Mouse (Mus musculus): Measurements from ENCODE around the gene Gclm. TPM values are rescaled to one million over a fixed set of nuclear protein-coding genes. Genes with fewer than 3 reads are reported as not detected.

The Gclm gene
- total RNA-seq (2014; fragmentation: Nextera tagmentation), result 74.4 and 94.6 TPM in 2 replicates
- total RNA-seq (2017), result 37.8 and 46.7 TPM in 2 replicates

DNA sequence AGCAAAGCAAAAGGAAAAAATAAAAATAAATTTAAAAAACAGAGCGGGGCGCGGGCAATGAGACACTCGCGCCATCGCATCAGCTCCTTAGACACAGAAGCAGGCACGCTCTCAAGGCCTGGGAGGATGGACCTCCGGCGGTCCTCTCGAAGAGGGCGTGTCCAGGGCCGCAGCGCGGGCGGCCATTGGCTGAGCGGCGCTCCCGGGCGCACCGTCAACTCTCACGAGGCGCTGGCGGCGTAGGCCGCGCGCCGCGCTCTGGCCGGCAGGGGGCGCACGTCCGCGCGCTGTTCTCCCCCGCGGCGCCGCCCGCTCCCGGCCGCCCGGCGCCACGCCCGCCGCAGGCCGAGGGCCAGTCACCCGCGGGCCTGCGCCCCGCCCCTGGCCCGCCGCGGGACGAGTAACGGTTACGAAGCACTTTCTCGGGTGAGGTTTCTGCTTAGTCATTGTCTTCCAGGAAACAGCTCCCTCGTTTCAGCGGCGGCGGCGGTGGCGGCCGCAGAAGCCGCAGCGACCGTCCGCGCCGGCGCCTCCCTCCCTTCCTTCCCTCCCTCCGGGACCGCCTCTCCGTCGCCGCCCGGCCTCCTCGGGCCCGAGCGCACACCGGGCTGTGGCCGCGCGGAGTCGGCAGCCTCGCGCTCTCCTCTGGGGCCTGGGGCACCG lies at the start of gene Gclm:
Gene Gclm, plus strand, starts transcription at position 343 of the 663 bp plus-strand sequence.
- peak; percentile 85 for ATAC-seq (replicated peaks; ENCODE audit: poor library complexity, severe bottlenecking)

DNA sequence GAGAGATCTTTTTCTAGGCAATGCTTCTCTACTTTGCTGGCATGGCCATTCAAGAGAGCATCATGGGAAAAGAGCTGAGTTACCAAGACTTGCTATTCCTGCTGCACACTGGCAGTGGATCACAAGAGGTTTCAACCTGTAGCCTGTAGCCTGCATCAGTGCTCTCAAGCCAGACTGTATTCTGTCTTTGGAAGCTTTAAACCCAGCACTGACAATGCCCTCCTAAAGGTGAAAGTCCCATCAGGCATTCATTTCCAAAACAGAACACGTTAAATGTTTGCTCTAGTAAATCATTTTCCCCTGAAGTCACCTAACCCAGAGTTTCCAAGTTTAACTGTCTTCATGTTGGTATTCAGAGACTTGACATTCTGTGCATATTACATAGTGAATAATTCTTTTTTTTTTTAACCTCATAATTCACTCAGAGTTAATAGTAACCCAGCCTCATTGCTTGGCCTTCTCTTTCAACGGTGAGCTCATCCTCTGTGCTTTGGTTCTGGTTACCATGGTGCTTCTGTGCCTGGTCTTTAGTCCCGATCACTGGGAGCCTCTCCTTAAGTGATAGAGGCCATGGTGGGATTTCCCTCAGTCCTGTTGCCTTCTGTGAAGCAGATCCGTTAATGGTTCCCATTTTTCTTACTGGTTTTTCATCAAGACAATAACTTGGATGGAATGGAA lies 48.6 kb upstream of the Gclm start:
- ATAC-seq (replicated peaks; ENCODE audit: poor library complexity, severe bottlenecking), result no peak

DNA sequence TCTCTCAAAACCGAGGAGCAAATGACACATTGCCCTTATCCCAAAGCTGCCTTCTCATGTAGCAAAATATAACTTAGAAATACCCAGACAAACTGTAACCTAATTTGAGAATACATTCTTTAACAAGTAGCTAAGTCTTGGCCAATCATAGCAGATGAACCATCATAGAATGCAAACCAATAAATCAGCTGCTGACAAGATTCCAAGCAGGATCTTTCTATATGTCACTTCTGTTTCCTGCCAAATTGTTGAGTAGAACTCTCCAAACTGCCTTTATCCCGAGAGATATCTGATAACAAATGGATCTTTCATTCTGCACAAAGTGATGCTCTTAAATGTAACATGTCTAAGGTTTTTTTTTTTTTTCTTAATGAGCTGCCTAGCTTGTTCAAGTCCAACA lies 46.8 kb upstream of the Gclm start:
- no peak for ATAC-seq (replicated peaks; ENCODE audit: poor library complexity, severe bottlenecking)

DNA sequence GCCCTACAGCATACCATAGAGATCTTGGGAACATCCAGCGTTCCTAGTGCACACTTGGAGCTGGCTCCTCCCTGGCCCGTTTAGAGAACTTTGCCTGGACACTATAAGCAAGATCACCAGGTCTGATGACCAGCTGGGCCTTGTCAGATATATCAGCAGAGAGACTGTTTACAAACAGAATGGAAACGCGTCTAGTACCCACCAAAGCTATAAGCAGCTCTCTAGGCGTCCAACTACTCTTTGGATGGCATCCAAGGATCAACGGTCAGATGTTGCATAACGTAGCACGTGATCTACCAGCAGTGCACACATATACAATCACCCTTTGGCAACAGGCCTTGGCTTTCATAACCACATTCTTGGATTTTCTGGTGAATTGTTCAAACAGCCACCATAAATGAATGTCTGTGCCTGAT lies 46.4 kb upstream of the Gclm start:
- ATAC-seq (replicated peaks; ENCODE audit: poor library complexity, severe bottlenecking), result peak; percentile 83

DNA sequence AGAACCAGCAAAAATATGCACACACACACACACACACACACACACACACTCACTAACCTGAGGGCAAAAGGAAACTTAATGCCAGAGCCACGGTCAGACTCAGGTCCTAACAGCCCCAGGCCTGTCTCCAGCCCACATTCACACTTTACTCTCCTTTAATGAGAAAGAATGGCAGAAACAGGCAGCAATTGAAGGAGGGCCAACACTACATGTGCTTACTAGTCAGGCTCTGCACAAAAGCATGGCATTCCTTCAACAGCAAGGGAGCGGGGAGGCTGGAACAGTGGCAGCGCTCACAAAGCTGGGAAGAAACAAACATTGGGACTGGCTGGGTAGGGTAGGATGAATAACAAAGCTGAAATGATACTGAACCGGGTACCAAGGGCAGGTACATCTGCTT lies 45.8 kb upstream of the Gclm start:
- ATAC-seq (replicated peaks; ENCODE audit: poor library complexity, severe bottlenecking), result no peak

DNA sequence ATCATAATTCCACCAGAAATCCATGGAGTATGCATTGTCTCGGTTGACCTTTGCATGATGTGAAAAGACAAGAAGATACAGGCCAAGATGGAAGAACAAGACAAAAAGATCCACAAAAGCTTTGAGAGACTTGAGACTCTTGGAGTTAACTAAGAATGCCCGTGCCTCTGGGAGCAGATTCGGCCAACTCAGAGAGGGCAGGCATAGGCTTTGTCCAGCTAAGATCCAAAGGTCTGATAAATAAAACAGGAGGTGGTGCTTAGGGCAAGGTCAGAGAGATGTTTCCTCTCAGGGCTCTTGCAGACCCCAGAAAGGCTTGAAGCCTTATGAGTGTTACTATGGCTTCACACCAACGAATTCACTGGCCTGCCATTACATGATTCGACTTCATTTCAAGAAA lies 45.3 kb upstream of the Gclm start:
- no peak for ATAC-seq (replicated peaks; ENCODE audit: poor library complexity, severe bottlenecking)

DNA sequence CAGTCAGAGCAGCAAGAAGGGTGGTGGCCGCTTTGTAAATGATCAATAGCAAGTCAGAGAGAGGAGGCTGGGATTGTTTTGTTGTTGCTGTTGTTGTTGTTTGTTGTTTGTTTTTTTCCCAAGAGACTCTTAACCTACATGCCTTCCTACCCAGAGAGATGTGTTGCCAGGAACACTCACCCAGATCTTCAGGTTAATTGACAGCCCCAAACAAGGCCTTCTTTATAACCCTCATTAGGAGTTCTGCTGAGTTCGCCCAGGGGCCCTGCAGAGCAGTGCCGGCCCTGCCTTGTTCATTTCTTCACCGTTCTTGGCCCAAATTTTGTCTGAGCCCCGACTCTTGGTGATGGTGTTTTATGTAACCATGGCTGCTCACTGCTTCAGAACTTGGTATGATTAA lies 44.9 kb upstream of the Gclm start:
- no peak for ATAC-seq (replicated peaks; ENCODE audit: poor library complexity, severe bottlenecking)

DNA sequence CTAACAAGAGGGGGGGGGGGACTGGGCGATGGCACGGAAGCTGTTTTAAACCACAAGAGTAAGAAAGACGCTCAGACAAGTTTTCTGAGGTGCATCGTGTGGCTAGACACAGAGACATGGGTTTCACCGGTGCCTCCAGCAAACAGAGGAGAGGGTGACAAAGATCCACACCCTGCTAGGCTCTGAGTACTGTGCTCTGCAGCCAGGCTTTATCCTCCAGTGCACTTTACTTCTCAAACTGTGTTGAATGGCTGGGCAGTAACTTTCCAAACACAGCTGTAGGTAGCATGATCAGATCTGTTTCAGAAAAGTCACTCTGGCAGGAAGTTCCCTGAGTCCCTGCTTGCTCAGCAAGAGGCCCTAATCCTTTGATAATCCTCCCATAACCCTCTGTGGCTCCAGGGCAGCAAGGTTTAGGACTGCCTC lies 43.0 kb upstream of the Gclm start:
- ATAC-seq (replicated peaks; ENCODE audit: poor library complexity, severe bottlenecking), result no peak

DNA sequence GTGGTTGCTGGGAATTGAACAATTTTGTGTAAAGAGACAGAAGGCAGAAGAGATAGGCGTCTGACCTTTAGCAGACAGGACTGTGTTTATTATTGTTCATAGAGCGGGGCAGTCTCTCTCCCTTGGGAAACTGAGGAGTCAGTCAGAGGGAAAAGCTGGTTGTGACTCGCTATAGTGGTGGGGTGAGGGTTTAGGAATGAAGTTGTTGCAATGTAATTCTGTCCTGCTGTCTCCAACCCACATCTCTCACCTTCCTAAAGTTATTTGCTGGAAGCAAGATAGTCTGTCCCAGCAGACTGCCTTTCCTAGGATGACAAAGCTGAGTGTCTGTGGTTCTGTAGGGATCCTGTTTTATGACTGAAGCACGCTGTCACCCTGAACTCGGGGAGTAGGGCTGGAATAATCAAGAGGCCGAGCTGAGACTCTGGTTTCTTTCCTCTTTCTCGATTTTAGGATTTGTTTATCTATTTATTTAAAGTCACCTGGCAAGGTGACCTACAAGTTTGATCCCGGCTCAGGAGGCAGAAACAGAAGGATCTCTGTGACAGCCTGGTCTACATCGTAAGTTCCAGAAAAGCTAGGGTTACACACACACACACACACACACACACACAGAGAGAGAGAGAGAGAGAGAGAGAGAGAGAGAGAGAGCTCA lies 41.6 kb upstream of the Gclm start:
- ATAC-seq (replicated peaks; ENCODE audit: poor library complexity, severe bottlenecking), result no peak

DNA sequence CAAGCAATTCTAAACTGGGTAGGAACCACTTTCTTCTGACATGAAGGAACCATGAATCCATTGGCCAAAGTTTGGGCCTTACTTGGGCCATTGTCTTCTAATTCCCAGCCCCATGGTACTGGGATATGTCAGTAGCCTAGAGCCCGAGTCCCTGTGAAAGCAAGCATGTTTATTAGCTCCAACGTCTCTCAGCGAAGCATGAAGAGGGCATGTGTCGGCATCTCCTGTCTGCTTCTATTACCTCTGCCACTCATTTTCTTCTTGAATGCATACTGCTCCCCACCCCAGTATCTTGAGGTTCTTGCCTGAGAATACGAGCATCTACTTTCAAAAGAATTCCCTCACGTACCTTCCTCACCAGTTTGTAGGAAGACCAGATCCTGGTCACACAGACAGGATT lies 39.6 kb upstream of the Gclm start:
- ATAC-seq (replicated peaks; ENCODE audit: poor library complexity, severe bottlenecking), result no peak

DNA sequence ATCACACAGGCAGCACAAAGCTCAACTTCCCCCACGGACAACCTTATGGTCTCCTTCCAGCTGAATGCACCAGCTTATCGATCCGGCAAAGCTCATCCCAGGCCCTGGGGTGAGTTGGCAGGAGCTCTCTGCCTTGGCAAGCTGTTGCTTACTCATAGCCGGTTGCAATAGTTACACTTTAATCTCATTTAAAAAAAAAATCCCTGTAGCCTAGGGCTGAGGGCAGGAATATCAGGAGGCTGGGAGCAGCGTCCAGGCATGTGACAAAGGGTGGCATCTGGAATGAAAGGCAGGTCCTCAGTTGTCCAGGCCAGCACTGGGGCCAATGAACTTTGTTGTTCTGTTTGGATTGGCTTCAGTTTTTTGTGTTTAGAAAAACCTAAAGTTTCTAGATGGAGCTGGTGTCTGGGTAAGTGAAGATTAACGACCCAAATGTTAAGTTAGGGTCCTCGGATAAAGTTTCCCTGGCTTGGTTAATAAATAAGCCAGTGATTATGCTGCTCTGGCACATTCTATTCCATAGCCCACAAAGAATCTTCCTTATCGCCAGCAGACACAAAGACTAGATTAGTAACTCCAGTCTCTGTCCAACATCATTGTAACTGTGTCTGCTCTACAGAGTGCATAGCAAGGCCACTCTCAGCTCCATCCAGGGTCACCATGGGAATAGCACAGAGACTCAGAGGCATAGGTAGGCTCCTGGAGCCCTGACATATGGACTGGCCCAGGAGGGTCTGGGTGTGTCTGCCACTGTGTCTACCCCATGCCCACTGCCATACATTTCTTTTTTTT lies 38.9 kb upstream of the Gclm start:
- ATAC-seq (replicated peaks; ENCODE audit: poor library complexity, severe bottlenecking), result no peak

DNA sequence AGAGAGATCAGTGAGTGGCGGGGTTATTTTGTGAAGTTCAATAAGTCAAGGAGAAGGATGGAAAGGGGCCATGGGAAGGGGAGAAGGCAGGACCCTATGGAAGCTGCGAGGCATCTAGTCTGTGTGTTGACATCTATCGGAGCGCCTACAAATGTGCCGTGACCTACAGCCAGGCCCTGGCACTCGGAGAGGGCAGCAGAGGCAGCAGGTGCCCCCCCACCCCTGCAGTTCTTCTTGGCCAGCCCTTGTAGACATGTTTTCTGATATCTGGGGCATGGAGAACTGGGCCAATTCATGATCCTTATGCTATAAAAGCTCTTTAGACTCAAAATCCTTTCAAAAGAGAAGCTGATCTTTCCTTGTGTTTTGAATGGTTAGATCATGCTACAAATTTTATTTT lies 37.6 kb upstream of the Gclm start:
- ATAC-seq (replicated peaks; ENCODE audit: poor library complexity, severe bottlenecking), result no peak

DNA sequence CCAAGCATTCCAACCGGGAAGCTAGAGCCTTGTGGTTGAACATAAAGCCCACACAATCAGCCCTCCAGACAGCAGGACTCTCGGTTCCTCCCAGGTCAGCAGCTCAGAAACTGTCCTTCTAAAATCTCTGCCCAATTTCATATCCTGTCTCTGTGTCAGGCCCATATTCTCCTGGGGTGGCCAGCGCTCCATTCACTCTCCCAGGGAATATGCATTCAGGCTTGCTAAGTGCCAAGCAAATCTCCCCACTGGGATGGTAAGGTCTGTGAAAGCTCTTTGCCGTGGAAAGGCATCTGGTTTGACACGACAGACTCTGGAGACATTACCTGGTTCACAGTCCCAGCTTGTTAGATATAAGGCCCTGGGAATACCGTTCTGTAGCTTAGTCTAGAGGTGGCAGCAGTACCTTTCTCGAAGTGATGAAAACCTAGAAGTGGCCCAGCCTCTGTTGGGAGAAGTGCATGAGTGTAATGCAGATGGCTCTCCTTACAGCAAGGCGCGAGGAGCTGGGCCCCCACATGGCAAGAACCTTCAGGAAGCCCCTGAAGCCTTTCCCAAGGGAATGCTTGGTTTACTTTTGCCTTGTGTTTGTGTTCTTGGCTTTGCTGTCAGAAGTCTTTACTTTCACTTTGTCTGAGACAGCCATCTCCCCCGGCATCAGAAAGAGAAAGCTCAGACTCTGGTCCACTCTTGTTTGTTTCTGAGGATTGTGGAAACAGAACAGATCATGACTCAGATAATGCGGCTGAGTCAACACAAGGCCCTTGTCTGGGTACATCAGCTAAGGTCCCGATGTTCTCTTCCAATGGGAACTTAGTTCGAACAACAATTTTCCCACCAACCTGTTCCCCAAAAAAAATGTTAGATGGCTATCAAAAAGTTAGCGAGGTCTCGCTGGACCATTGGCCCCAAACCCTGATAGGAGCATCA lies 36.8 kb upstream of the Gclm start:
- ATAC-seq (replicated peaks; ENCODE audit: poor library complexity, severe bottlenecking), result 0 out of 2 replicates have a peak, but pooled peaks have one; percentile 18

DNA sequence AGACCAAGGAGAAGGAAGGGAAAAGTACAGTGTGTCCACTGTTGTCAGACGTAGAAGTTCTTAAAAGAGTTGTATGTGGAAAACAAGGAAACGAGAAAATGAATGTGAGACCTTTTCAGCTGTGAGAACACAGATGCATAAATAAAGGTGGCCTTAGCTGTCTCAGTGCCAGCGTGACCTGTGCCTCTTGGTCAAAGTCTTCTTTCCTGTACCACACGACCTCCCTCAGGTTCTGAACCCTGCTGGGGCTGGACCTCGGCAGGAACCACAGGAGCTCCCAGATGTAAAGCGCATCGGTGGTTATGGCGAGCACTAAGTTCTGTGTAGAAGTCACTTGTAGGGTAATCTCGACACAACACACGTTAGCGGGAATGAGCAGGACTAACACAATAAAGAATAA lies 35.8 kb upstream of the Gclm start:
- no peak for ATAC-seq (replicated peaks; ENCODE audit: poor library complexity, severe bottlenecking)

DNA sequence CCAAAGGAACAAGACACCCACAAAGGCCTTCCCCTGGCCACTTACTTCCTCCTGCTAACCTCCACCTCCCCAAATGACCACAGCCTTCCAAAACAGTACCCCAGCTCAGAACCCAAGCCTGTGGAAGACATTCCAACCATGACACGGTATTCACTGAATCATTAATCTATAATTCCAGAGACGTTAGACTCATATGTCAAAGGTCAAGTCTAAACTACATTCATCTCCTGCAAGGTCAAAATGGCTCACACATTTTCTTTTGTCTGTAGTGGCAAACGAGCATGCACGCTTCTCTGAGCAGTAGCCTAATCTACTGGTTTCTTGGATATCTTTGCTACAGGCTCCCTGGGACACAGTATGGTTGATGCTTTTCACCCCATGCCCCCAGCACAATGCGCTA lies 34.9 kb upstream of the Gclm start:
- no peak for ATAC-seq (replicated peaks; ENCODE audit: poor library complexity, severe bottlenecking)

DNA sequence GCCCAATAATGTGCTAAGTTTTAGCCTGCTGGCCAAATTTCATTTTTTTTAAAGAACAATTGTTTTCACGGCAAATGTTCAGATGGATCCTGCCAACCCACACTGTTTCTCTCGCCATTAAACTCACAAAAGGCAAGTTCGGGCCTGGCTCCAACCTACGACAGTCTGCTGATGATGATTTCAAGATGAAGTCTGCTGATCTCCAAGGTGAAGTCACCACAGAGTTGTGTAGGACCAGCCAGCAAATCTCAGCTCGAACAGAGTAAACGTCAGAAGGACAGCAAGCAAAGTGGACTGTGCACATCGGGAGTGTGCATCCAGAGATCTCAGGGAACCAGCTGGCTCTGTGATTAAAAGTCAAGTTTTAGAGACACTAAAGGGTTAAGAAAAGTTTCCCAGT lies 34.5 kb upstream of the Gclm start:
- ATAC-seq (replicated peaks; ENCODE audit: poor library complexity, severe bottlenecking), result no peak

DNA sequence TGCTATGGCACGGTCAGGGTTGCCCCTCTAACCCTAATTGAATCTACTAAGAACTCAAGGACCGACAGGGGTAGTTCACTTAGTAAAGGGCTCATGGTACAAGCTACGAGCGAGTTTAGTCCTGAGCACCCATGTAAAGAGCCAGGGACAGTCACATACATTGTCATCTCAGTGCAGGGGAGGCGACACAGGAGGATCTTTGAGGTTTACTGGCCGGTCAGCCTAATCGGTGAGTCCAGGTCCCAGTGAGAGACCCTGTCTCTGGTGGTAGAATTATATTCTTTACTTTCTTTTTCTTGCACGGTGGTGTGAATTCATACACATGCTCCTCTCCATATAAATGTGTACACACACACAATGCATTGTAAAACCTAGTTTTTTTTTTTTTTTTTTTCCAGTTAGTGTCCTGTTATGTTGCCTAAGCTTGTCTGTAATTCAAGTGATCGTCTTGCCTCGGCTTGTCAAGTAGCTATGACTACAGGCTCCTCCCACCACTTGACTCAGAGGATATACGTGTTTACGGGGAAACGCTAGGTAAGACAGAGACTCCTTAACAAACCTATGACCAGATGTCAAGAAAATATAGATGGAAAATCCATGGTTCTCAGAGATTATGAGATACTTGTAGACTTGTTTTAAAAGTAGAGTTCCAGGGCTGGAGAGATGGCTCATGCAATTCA lies 33.8 kb upstream of the Gclm start:
- no peak for ATAC-seq (replicated peaks; ENCODE audit: poor library complexity, severe bottlenecking)

DNA sequence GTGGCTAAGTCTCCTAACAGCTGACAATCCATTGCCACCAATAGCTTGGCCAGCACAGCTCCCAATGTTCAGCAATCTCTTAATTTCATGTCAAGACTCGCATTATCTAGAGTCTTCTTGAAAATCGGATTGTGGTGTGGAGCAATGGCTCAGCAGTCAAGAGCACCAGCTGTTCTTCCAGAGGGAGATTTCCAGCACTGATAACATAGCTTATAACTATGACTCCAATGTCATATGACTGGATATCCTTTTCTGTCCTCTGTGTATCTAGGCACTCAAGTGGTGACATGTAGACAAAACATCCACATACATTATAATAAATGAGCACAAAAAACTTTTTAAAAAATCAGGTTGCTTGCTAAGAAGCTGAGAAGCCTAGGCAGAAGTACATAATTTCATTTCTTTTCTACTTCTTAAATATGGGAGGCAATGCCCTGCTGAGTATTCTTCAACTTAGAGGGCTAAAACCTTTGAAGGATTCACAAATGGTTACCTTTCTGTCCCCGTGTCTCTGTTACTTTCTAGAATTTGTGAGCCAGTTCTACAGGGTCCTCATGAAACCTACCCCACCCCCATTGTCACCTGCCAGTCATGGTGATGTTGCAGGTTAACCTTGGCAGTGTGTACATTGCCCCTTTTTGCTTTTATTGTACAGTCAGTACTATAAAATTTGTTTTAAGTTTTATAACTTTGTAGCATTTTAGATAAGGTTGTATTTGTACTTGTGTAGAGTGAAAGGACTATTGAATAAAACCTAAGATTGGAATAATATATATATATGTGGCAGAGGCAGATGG lies 23.9 kb upstream of the Gclm start:
- ATAC-seq (replicated peaks; ENCODE audit: poor library complexity, severe bottlenecking), result no peak

Data from granulocyte monocyte progenitor cell, adult 5-6 weeks (primary cell).